Mouse (Mus musculus) bone marrow macrophage, adult 2 months (primary cell): Measurements from ENCODE around the gene Ninj1. TPM values are rescaled to one million over a fixed set of nuclear protein-coding genes. Genes with fewer than 3 reads are reported as not detected.

ENCODE experiments used
- H3K27ac ChIP-seq: 2 replicates; pipeline ENCODE4 v1.5.1; 2012; ENCODE audit warnings: low read depth, low read length; ENCODE audit not compliant: insufficient read depth
- H3K4me1 ChIP-seq: 2 replicates; pipeline ENCODE4 v1.6.1; 2012; ENCODE audit warnings: low read length; ENCODE audit not compliant: control insufficient read depth, insufficient read depth
- H3K4me3 ChIP-seq: 2 replicates; pipeline ENCODE4 v1.5.1; 2012; ENCODE audit warnings: mild to moderate bottlenecking, low read length, moderate library complexity; ENCODE audit not compliant: insufficient read depth
- CTCF ChIP-seq: IDR thresholded peaks from 2 replicates; pipeline ENCODE4 v1.5.1; 2012; ENCODE audit warnings: low read depth, mild to moderate bottlenecking, low read length, moderate library complexity
- POLR2A ChIP-seq: IDR thresholded peaks from 2 replicates; pipeline ENCODE4 v1.6.1; 2012; ENCODE audit warnings: mild to moderate bottlenecking, low read depth, low read length, borderline replicate concordance
- polyA plus RNA-seq: library from polyadenylated mRNA; stranded (reverse); fragments of >200 nt; gene quantifications from 2 replicates; pipeline ENCODE4 v1.2.4, GENCODE M21; 2012; ENCODE audit not compliant: missing spikeins, insufficient read depth, insufficient read length

The Ninj1 gene
- polyA plus RNA-seq, 1 experiment, result 521 TPM

- TF ChIP-seq POLR2A (no peak), CTCF (no peak)
- Histone ChIP-seq H3K27ac (no peak overlapping the region), H3K4me3 (no peak overlapping the region), H3K4me1 (peaks cover 52% of the 10 kb centered on the region)
These were observed 22.0 kb downstream of the Ninj1 start for GRCm38 (mm10) chr13:49209306-49209705.

- TF ChIP-seq CTCF (no peak), POLR2A (no peak)
- Histone ChIP-seq H3K27ac (peak overlapping the region; percentile 86), H3K4me1 (peaks cover 41% of the 10 kb centered on the region), H3K4me3 (peak overlapping the region; percentile 77)
These were observed 25.6 kb downstream of the Ninj1 start for GRCm38 (mm10) chr13:49212711-49213500.

GRCm38 (mm10) chr13:49213531-49213932, 26.2 kb downstream of the Ninj1 start:
- H3K27ac ChIP-seq, result peak overlapping the region; percentile 86
- peak overlapping the region; percentile 77 for H3K4me3 ChIP-seq
- TF ChIP-seq CTCF (no peak), POLR2A (no peak)
- peaks cover 39% of the 10 kb centered on the region for H3K4me1 ChIP-seq

GRCm38 (mm10) chr13:49214454-49214853, 27.2 kb downstream of the Ninj1 start:
- TF ChIP-seq CTCF (no peak), POLR2A (no peak)
- H3K4me1 ChIP-seq, result peaks cover 39% of the 10 kb centered on the region
- peak overlapping the region; percentile 77 for H3K4me3 ChIP-seq
- H3K27ac ChIP-seq, result peak overlapping the region; percentile 86

GRCm38 (mm10) chr13:49215128-49215503, 27.8 kb downstream of the Ninj1 start:
- Histone ChIP-seq H3K27ac (peak overlapping the region; percentile 62), H3K4me3 (peak overlapping the region; percentile 77), H3K4me1 (peaks cover 39% of the 10 kb centered on the region)
- TF ChIP-seq CTCF (no peak), POLR2A (no peak)

- Histone ChIP-seq H3K4me1 (peaks cover 35% of the 10 kb centered on the region), H3K27ac (peak within 1 kb of the TSS; percentile 72), H3K4me3 (peak within 1 kb of the TSS; percentile 77)
- TF ChIP-seq POLR2A (no peak), CTCF (no peak)
These were observed 28.4 kb downstream of the Ninj1 start, which contains the start of gene Card19 for GRCm38 (mm10) chr13:49215504-49216219. TSS of gene Card19 (minus strand) at chr13:49216037.

- TF ChIP-seq CTCF (no peak), POLR2A (no peak)
- Histone ChIP-seq H3K4me3 (peak overlapping the region; percentile 57), H3K27ac (peak overlapping the region; percentile 72), H3K4me1 (peaks cover 32% of the 10 kb centered on the region)
These were observed 28.9 kb downstream of the Ninj1 start for GRCm38 (mm10) chr13:49216220-49216552.

- Histone ChIP-seq H3K4me3 (no peak overlapping the region), H3K27ac (no peak overlapping the region), H3K4me1 (peaks cover 32% of the 10 kb centered on the region)
- TF ChIP-seq CTCF (no peak), POLR2A (no peak)
These were observed 29.7 kb downstream of the Ninj1 start for GRCm38 (mm10) chr13:49216808-49217561.

GRCm38 (mm10) chr13:49218651-49219050, 31.4 kb downstream of the Ninj1 start:
- Histone ChIP-seq H3K27ac (no peak overlapping the region), H3K4me3 (no peak overlapping the region), H3K4me1 (peaks cover 17% of the 10 kb centered on the region)
- TF ChIP-seq CTCF (no peak), POLR2A (no peak)
